ENCODE assay signal across 17 mouse cellular contexts in the genomic region with DNA sequence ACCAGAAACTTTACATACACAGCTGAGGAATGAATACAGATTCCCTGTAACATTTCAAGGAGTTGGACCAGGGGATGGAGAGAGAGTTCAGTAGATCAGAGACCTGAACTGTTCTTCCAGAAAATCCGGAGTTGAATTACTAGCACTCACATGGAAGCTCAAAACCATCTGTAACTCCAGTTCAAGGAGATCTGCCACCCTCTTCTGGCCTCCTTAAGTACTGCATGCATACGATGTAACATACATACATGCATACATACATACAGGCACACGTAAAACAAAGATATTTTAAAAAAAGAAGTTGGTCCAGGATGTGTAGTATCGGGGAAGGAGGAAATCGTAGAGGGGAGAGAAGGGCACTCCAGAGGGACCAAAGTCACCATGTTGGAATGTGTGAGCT.
DNase-seq lines count a peak whose midpoint lies in the region; ATAC-seq and TF ChIP-seq lines count a peak whose summit lies in the region.
"Had no signal": no experiment of that assay in that cellular context is flagged by ENCODE, and none has a peak within 500 bp of the region (broad histone marks: within the 10 kb centered on the region; RNA-seq: fewer than 3 reads in every experiment).

No protein-coding gene starts in this region.

- WGBS in heart, postnatal 0 days: 91% methylated on average over 5 of the region's 5 CpGs
- WGBS in heart, embryonic 10.5 days: 85% methylated on average over 5 of the region's 5 CpGs
- 86% methylated on average over 5 of the region's 5 CpGs for WGBS in lung, postnatal 0 days

- TF ChIP-seq EP300 in heart, postnatal 0 days (IDR thresholded peaks at IDR 0.05; ENCODE audit: low read depth): no peak
- TF ChIP-seq EP300 in lung, postnatal 0 days (IDR thresholded peaks at IDR 0.05): no peak

- in situ Hi-C loops in Patski (cut with MboI; ENCODE audit: low pct_unique_long_range_greater_than_20kb): loop anchor here (5.0 to 25.0 kb wide), 3 partner anchors 128 to 1943 kb away; no protein-coding TSS in a partner anchor

- DNase-seq in heart, postnatal 0 days (ENCODE audit: low spot score): no peak
- no peak for DNase-seq in heart, embryonic 10.5 days (ENCODE audit: low spot score)
- no peak for DNase-seq in lung, postnatal 0 days (ENCODE audit: low spot score)
- DNase-seq in lung, postnatal 36 days: no peak
- DNase-seq in Patski (ENCODE audit: low read depth, low spot score) (no peak), MN1 (ENCODE audit: low spot score) (no peak)
- no peak for DNase-seq in urinary bladder, postnatal 10 days (ENCODE audit: low spot score)
- DNase-seq: adrenal gland, postnatal 14 days; gastrocnemius, postnatal 14 days; kidney, adult 11 months; kidney, postnatal 10 days; left cerebral cortex, postnatal 4 days; liver had no signal

- peak; percentile 3; the same call in 1 of the 2 replicates for TF ChIP-seq CTCF in heart, postnatal 0 days (IDR thresholded peaks at IDR 0.05; ENCODE audit: low read depth)
- TF ChIP-seq CTCF in lung, postnatal 0 days (IDR thresholded peaks at IDR 0.05): peak; percentile 51
- TF ChIP-seq CTCF in Patski (IDR thresholded peaks at IDR 0.05): peak; percentile 50

- H3K9me3 ChIP-seq in heart, postnatal 0 days (replicated peaks; ENCODE audit: control insufficient read depth, low read length): no peaks in the 10 kb centered on the region
- no peaks in the 10 kb centered on the region for H3K9me3 ChIP-seq in heart, embryonic 10.5 days
- H3K9me3 ChIP-seq in lung, postnatal 0 days (ENCODE audit: low read length): no peaks in the 10 kb centered on the region
- H3K9me3 ChIP-seq: embryonic facial prominence, embryonic 15.5 days; hindbrain, embryonic 15.5 days had no signal

- CTCF ChIA-PET in Patski (lab: Charles Lee): interaction anchor here (0.8 to 1.7 kb wide), 4 partner anchors 10 to 315 kb away, joined by 3 to 16 read pairs (median 4); no protein-coding TSS in a partner anchor

- H3K27ac ChIP-seq in heart, postnatal 0 days (ENCODE audit: low read depth): no peak overlapping the region
- no peak overlapping the region for H3K27ac ChIP-seq in heart, embryonic 10.5 days
- no peak overlapping the region for H3K27ac ChIP-seq in lung, postnatal 0 days (ENCODE audit: low read length)
- H3K27ac ChIP-seq: embryonic facial prominence, embryonic 15.5 days had no signal

- H3K4me1 ChIP-seq in heart, postnatal 0 days (ENCODE audit: control insufficient read depth, insufficient read depth): no peaks in the 10 kb centered on the region
- H3K4me1 ChIP-seq in heart, embryonic 10.5 days: peaks cover 16% of the 10 kb centered on the region
- H3K4me1 ChIP-seq in lung, postnatal 0 days (ENCODE audit: insufficient read depth, low read depth, low read length): no peaks in the 10 kb centered on the region
- H3K4me1 ChIP-seq: embryonic facial prominence, embryonic 15.5 days had no signal

- H3K27me3 ChIP-seq in heart, postnatal 0 days (ENCODE audit: control insufficient read depth, insufficient read depth, low read length): peaks cover 13% of the 10 kb centered on the region
- H3K27me3 ChIP-seq in heart, embryonic 10.5 days (ENCODE audit: insufficient read depth, poor library complexity, severe bottlenecking): peaks cover 45% of the 10 kb centered on the region
- no peaks in the 10 kb centered on the region for H3K27me3 ChIP-seq in lung, postnatal 0 days (replicated peaks; ENCODE audit: insufficient read depth, low read length)
- H3K27me3 ChIP-seq in Patski: no peaks in the 10 kb centered on the region
- H3K27me3 ChIP-seq: hindbrain, embryonic 15.5 days had no signal

- H3K36me3 ChIP-seq in heart, postnatal 0 days (replicated peaks; ENCODE audit: control insufficient read depth, insufficient read depth, low read length): no peaks in the 10 kb centered on the region
- no peaks in the 10 kb centered on the region for H3K36me3 ChIP-seq in heart, embryonic 10.5 days
- H3K36me3 ChIP-seq in lung, postnatal 0 days (ENCODE audit: insufficient read depth, low read length): no peaks in the 10 kb centered on the region
- H3K36me3 ChIP-seq: embryonic facial prominence, embryonic 15.5 days; hindbrain, embryonic 15.5 days had no signal

- no peak overlapping the region for H3K9ac ChIP-seq in heart, postnatal 0 days (replicated peaks; ENCODE audit: low read depth, low read length)
- H3K9ac ChIP-seq in lung, postnatal 0 days (replicated peaks; ENCODE audit: low read depth): no peak overlapping the region
- H3K9ac ChIP-seq: embryonic facial prominence, embryonic 15.5 days; hindbrain, embryonic 15.5 days had no signal

- no peak for ATAC-seq in heart, postnatal 0 days (ENCODE audit: insufficient read depth, low read depth)
- no peak for ATAC-seq in lung, postnatal 0 days
- no peak for ATAC-seq in Patski
- ATAC-seq: midbrain, embryonic 16.5 days had no signal

- no peak overlapping the region for H3K4me3 ChIP-seq in heart, postnatal 0 days (ENCODE audit: low read depth, low read length)
- no peak overlapping the region for H3K4me3 ChIP-seq in heart, embryonic 10.5 days
- no peak overlapping the region for H3K4me3 ChIP-seq in lung, postnatal 0 days (ENCODE audit: low read depth, low read length)
- H3K4me3 ChIP-seq: embryonic facial prominence, embryonic 15.5 days; hindbrain, embryonic 15.5 days had no signal

- H3K4me2 ChIP-seq in heart, postnatal 0 days (ENCODE audit: low read depth, low read length): no peak overlapping the region
- no peak overlapping the region for H3K4me2 ChIP-seq in lung, postnatal 0 days (replicated peaks; ENCODE audit: low read depth, low read length)
- H3K4me2 ChIP-seq: embryonic facial prominence, embryonic 15.5 days; heart, embryonic 11.5 days; hindbrain, embryonic 15.5 days had no signal

- POLR2A ChIA-PET in Patski (lab: Charles Lee): no interaction called here
